Mouse (Mus musculus): ENCODE results near the gene Zfp978. TPM values are rescaled to one million over a fixed set of nuclear protein-coding genes. Genes with fewer than 3 reads are reported as not detected.
"Not testable (repeated sequence)": the region's sequence is repeated elsewhere in the genome, so short reads cannot be mapped to it uniquely, and the experiment has no call there.

Gene Zfp978
- 0.14 and 0.17 TPM in 2 replicates for polyA plus RNA-seq (2015; fragmentation: Nextera tagmentation; extraction: Ambion mirVana)

DNA sequence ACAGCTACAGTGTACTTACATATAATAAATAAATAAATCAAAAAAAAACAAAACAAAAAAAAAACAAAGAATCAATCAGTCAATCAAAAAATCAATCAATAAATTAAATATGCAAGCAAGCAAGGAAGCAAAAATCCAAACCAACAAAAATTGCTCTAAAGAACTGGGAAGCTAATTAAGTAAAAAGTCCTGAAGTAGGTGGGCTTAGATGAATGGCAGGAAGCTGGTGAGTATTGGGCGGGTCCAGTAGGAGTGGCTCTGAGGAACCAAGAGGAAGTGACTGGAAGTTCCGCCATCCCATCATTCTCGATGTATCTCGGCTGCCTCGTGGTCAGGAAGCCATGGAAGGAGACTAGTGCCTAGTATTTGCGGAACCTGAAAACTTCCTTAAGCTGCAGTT, at the start of gene Zfp978:
TSS of gene Zfp978 (plus strand) at position 301 of the 400 bp plus-strand sequence.
- H3K4me2 ChIP-seq (ENCODE audit: low read length); H3K4me3 ChIP-seq (replicated peaks; ENCODE audit: low read depth, low read length); H3K9me3 ChIP-seq (replicated peaks; ENCODE audit: low read length); ATAC-seq (replicated peaks; ENCODE audit: low FRiP score, low read depth); H3K27ac ChIP-seq; DNase-seq (ENCODE audit: low spot score); H3K9ac ChIP-seq (ENCODE audit: low read depth, low read length); H3K27me3 ChIP-seq (ENCODE audit: insufficient read depth, low read length); H3K4me1 ChIP-seq (replicated peaks; ENCODE audit: insufficient read depth, low read length); H3K36me3 ChIP-seq (ENCODE audit: insufficient read depth, low read length): not testable (repeated sequence)
- WGBS: no CpG with 5 or more reads among the region's 6 CpGs

DNA sequence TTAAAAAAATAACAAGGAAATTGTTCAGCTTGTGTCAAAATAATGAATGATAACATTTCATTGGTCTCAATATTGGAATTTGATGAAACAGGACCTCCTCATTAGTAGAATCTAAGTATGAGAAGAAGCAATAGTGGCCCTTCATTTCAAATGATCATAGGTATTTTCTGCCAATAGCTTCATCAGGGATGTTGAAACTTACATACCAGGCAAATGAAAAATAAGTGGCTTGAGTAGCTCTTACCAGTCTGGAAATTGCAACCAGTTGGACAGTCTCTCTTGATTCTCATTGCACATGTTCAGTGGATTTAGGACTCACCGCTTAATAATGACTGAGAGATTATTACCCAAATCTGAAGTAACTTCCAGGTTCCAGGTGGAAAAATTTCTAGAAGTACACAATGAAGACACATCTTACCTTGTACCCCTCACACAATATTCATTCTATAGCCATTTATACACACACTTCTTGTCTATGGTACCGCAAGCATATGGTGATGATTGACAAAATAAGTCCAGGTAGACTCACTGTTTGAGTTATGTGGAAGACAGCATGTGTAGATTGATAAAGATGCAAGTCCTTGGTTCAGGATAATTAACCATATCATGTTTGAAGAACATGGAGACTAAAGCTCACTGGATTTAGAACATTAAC, 25.9 kb upstream of the Zfp978 start:
- H3K4me3 ChIP-seq (replicated peaks; ENCODE audit: low read depth, low read length); H3K4me2 ChIP-seq (ENCODE audit: low read length); DNase-seq (ENCODE audit: low spot score); H3K36me3 ChIP-seq (ENCODE audit: insufficient read depth, low read length); H3K27ac ChIP-seq; H3K9ac ChIP-seq (ENCODE audit: low read depth, low read length); H3K27me3 ChIP-seq (ENCODE audit: insufficient read depth, low read length); H3K4me1 ChIP-seq (replicated peaks; ENCODE audit: insufficient read depth, low read length): not testable (repeated sequence)
- peaks cover 44% of the 10 kb centered on the region for H3K9me3 ChIP-seq (replicated peaks; ENCODE audit: low read length)
- 92% methylated on average over 2 of the region's 2 CpGs for WGBS
- ATAC-seq (replicated peaks; ENCODE audit: low FRiP score, low read depth): peak; percentile 35; the same call in 1 of the 2 replicates

DNA sequence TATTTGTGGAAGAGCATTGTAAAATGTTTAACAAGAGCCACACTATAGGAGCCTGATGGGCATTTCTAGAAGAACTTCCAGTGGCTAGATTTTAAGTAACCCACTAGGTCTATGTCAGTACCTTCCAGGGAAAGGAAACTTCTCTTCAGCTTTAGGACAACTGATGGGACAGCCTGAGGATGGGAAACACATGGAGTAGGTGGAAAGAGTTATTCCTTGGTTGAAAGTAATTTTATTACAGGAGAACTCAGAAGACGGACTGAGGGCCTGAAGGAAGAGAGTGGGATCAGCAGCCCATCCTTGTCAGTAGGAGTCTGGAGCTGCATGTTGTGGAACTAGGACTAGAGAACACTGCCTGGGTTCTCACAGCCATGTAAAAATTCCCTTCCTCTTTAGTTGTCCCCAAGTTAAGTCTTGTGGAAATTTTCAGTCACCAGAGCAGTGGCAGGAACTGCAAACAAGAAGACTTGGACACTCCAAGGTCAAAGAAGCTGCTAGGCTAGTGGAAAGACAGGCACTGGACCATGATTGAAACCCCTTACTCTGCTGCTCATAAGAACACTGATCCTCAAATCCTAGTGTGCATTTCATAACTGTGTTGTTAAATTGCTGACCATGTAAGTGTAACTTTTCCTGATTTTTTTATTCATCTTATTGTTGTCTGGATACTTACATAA, 25.3 kb upstream of the Zfp978 start:
- DNase-seq (ENCODE audit: low spot score); H3K27ac ChIP-seq; H3K27me3 ChIP-seq (ENCODE audit: insufficient read depth, low read length); H3K4me1 ChIP-seq (replicated peaks; ENCODE audit: insufficient read depth, low read length); H3K4me2 ChIP-seq (ENCODE audit: low read length); H3K4me3 ChIP-seq (replicated peaks; ENCODE audit: low read depth, low read length); H3K9ac ChIP-seq (ENCODE audit: low read depth, low read length); H3K36me3 ChIP-seq (ENCODE audit: insufficient read depth, low read length): not testable (repeated sequence)
- peaks cover 47% of the 10 kb centered on the region for H3K9me3 ChIP-seq (replicated peaks; ENCODE audit: low read length)
- ATAC-seq (replicated peaks; ENCODE audit: low FRiP score, low read depth): peak; percentile 50
- WGBS: 45% methylated on average over 1 of the region's 1 CpGs

DNA sequence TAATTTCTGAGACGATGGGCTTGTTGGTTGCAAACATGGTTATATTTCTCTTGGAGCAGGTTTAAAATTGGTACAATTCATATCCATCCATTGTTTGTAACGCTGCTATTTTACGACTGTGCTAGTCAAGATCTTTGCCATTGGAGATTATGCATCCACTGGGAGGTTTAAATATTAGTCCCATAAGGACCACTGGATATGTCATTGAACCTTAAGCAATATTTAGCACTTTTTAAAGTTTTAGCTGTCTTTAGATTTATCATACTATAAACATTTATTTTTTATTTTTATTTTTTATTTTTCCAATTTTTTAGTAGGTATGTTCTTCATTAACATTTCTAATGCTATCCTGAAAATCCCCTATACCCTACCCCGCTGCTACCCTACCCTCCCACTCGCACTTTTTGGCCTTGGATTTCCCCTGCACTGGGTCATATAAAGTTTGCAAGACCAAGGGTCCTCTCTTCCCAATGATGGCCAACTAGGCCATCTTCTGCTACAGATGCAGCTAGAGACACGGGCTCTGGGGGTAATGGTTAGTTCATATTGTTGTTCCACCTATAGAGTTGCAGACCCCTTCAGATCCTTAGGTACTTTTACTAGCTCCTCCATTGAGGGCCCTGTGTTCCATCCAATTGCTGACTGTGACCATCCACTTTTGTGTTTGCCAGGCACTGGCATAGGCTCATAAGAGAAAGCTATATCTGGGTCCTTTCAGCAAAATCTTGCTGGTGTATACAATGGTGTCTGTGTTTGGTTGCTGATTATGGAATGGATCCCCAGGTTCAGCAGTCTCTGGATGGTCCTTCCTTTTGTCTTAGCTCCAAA, 24.5 kb upstream of the Zfp978 start:
- H3K36me3 ChIP-seq (ENCODE audit: insufficient read depth, low read length); H3K4me2 ChIP-seq (ENCODE audit: low read length); H3K4me3 ChIP-seq (replicated peaks; ENCODE audit: low read depth, low read length); H3K27ac ChIP-seq; H3K27me3 ChIP-seq (ENCODE audit: insufficient read depth, low read length); DNase-seq (ENCODE audit: low spot score); H3K9ac ChIP-seq (ENCODE audit: low read depth, low read length); H3K4me1 ChIP-seq (replicated peaks; ENCODE audit: insufficient read depth, low read length): not testable (repeated sequence)
- H3K9me3 ChIP-seq (replicated peaks; ENCODE audit: low read length): peaks cover 47% of the 10 kb centered on the region
- WGBS: 69% methylated on average over 6 of the region's 6 CpGs
- ATAC-seq (replicated peaks; ENCODE audit: low FRiP score, low read depth): peak; percentile 71

DNA sequence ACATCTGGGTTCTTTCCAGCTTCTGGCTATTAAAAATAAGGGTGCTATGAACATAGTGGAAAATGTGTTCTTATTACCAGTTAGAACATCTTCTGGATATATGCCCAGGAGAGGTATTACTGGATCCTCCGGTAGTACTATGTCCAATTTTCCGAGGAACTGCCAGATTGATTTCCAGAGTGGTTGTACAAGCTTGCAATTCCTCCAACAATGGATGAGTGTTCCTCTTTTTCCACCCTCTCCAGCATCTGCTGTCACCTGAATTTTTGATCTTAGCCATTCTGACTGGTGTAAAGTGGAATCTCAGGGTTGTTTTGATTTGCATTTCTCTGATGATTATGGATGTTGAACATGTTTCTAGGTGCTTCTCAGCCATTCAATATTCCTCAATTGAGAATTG, 23.6 kb upstream of the Zfp978 start:
- WGBS: 90% methylated on average over 2 of the region's 2 CpGs
- not testable (repeated sequence) for H3K27ac ChIP-seq

DNA sequence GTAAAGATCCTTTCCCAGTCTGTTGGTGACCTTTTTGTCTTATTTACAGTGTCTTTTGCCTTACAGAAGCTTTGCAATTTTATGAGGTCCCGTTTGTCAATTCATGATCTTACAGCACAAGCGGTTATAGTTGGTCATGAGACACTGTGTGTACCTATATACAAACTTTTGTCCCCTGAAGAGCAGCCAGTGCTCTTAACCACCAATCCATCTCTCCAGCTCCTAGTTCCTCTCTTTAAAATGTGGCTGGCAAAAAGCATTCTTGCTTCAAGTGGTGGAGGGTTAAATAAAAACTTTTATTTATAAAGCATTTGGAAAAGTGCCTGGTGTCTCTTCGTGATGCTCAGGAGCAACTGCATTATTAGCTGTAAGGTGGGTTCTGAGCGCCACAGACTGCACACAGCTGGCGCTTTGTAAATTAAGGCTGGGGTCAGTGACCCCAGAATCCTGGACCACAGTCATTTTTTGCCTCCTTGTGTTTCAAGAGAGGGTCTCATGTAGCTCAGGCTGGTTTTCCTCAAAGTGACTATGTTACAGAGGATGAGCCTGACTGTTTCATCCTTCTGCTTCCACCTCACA, 23.0 kb upstream of the Zfp978 start:
- no peaks in the 10 kb centered on the region for H3K36me3 ChIP-seq (ENCODE audit: insufficient read depth, low read length)
- no peaks in the 10 kb centered on the region for H3K27me3 ChIP-seq (ENCODE audit: insufficient read depth, low read length)
- no peak for DNase-seq (ENCODE audit: low spot score)
- no peak overlapping the region for H3K4me2 ChIP-seq (ENCODE audit: low read length)
- H3K4me3 ChIP-seq (replicated peaks; ENCODE audit: low read depth, low read length): no peak overlapping the region
- H3K9me3 ChIP-seq (replicated peaks; ENCODE audit: low read length): peaks cover 49% of the 10 kb centered on the region
- no peak overlapping the region for H3K27ac ChIP-seq
- peak; percentile 41 for ATAC-seq (replicated peaks; ENCODE audit: low FRiP score, low read depth)
- WGBS: 73% methylated on average over 5 of the region's 5 CpGs
- H3K9ac ChIP-seq (ENCODE audit: low read depth, low read length): no peak overlapping the region
- H3K4me1 ChIP-seq (replicated peaks; ENCODE audit: insufficient read depth, low read length): no peaks in the 10 kb centered on the region
- TF ChIP-seq CTCF (IDR thresholded peaks at IDR 0.05; ENCODE audit: low read depth): no peak

More for the DNA sequence above, 23.6 kb upstream of the Zfp978 start:
- not testable (repeated sequence) for H3K27me3 ChIP-seq (ENCODE audit: insufficient read depth, low read length); H3K36me3 ChIP-seq (ENCODE audit: insufficient read depth, low read length); ATAC-seq (replicated peaks; ENCODE audit: low FRiP score, low read depth); DNase-seq (ENCODE audit: low spot score); H3K4me3 ChIP-seq (replicated peaks; ENCODE audit: low read depth, low read length); H3K9ac ChIP-seq (ENCODE audit: low read depth, low read length); H3K4me1 ChIP-seq (replicated peaks; ENCODE audit: insufficient read depth, low read length); H3K4me2 ChIP-seq (ENCODE audit: low read length)
- H3K9me3 ChIP-seq (replicated peaks; ENCODE audit: low read length): peaks cover 47% of the 10 kb centered on the region

DNA sequence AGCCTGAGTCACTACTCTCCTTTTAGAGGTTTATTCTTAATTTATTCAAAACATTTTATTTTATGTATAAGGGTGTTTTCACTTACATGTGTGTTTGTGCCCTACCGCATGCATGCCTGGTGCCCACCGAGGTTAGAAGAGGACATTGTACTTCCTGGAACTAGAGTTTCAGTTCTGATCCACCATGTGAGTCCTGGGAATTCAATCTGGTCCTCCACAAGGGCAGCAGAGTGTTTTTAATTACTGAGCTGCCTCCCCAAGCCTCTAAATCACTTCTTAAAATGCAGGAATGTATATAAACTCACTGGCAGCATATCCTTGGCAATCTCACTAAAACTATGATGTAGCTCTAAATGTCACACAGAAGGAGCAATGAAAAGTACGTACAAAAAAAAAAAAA, 22.4 kb upstream of the Zfp978 start:
- not testable (repeated sequence) for H3K9ac ChIP-seq (ENCODE audit: low read depth, low read length); ATAC-seq (replicated peaks; ENCODE audit: low FRiP score, low read depth)
- peaks cover 55% of the 10 kb centered on the region for H3K9me3 ChIP-seq (replicated peaks; ENCODE audit: low read length)

DNA sequence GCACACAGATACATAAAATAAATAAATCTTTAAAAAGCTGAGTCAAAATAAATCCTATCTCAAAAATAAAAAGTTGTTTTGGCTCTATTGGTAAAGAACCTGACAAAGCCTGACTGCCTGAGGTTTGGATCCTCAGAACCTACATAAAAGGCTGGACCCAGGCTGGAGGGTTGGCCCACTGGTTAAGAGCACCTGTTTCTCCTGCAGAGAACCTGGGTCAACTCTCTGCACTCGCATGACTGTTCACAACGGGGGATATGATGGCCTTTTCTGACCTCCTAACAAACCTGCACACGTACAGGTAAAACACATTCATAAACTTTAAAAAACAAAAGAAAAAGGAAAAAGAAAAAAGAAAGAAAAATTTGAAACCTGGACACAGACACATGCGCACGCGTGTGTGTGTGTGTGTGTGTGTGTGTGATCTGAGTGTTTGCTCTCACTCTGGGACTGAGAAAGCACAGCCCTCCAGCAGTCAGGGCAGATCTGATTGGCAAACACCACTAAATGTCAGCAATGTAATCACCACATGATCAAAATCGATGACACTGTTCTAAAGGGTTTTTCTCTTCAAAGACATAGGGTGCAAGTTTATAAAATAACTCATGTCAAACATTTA, 21.4 kb upstream of the Zfp978 start:
- peaks cover 56% of the 10 kb centered on the region for H3K9me3 ChIP-seq (replicated peaks; ENCODE audit: low read length)
- ATAC-seq (replicated peaks; ENCODE audit: low FRiP score, low read depth); H3K9ac ChIP-seq (ENCODE audit: low read depth, low read length); H3K27me3 ChIP-seq (ENCODE audit: insufficient read depth, low read length); DNase-seq (ENCODE audit: low spot score); H3K27ac ChIP-seq; H3K4me2 ChIP-seq (ENCODE audit: low read length); H3K36me3 ChIP-seq (ENCODE audit: insufficient read depth, low read length); H3K4me3 ChIP-seq (replicated peaks; ENCODE audit: low read depth, low read length); H3K4me1 ChIP-seq (replicated peaks; ENCODE audit: insufficient read depth, low read length): not testable (repeated sequence)
- WGBS: 70% methylated on average over 7 of the region's 7 CpGs

More for the DNA sequence above, 22.4 kb upstream of the Zfp978 start:
- DNase-seq (ENCODE audit: low spot score); H3K36me3 ChIP-seq (ENCODE audit: insufficient read depth, low read length); H3K27ac ChIP-seq; H3K4me2 ChIP-seq (ENCODE audit: low read length); H3K4me3 ChIP-seq (replicated peaks; ENCODE audit: low read depth, low read length); H3K27me3 ChIP-seq (ENCODE audit: insufficient read depth, low read length); H3K4me1 ChIP-seq (replicated peaks; ENCODE audit: insufficient read depth, low read length): not testable (repeated sequence)
- WGBS: 83% methylated on average over 3 of the region's 3 CpGs

Measured in kidney, postnatal 0 days (tissue).